Mouse (Mus musculus): ENCODE results near the gene Obox8. TPM values are rescaled to one million over a fixed set of nuclear protein-coding genes. Genes with fewer than 3 reads are reported as not detected.
A peak's percentile ranks its signal among the peaks of the same experiment; 100 is the strongest.

The Obox8 gene
- total RNA-seq (2021) (not detected), polyA plus RNA-seq (2012; rRNA removed) (not detected in 2 replicates)
- long read RNA-seq, result 0 reads

DNA sequence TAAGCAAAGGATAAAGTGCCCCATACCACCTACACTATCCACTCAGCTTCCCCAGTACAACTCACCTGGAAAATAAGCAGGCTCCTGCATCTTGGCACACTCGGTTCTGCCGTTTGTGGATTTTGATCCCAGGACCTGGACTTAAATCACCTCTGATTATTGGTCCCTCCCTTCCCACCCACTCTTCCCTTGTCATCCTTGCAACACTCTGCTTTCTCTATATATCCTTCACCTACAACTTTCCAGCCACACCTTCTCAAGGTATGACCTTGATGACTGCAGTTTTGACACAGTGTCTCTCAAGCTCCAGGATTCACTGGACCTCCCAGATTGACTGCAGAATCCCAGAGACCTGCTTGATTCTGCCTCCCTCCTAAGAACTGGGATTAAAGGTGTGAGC, at the start of gene Obox8:
Gene Obox8, minus strand, starts transcription at position 101 of the 400 bp plus-strand sequence.
- Histone ChIP-seq H3K79me2 (replicated peaks; ENCODE audit: control insufficient read depth, insufficient read depth, low read length) (no peaks in the 10 kb centered on the region), H3K27ac (no peak within 1 kb of the TSS), H3K36me3 (ENCODE audit: control insufficient read depth, insufficient read depth, low read length) (no peaks in the 10 kb centered on the region), H3K9ac (ENCODE audit: low read depth, low read length) (no peak within 1 kb of the TSS), H3K27me3 (ENCODE audit: control insufficient read depth, insufficient read depth, low read length) (no peaks in the 10 kb centered on the region), H3K4me1 (ENCODE audit: control insufficient read depth, insufficient read depth, low read length) (no peaks in the 10 kb centered on the region), H3K4me3 (no peak within 1 kb of the TSS)
- 64% methylated on average over 2 of the region's 2 CpGs for WGBS
- intact Hi-C loops (cut with DNase I), result no loop called here
- TF ChIP-seq CTCF (IDR thresholded peaks at IDR 0.05) (no peak), POLR2A (IDR thresholded peaks at IDR 0.05; ENCODE audit: insufficient read depth, low read depth, low read length) (no peak), EP300 (IDR thresholded peaks at IDR 0.05; ENCODE audit: insufficient read depth, low read depth, low read length) (no peak)
- DNase-seq, result no peak

DNA sequence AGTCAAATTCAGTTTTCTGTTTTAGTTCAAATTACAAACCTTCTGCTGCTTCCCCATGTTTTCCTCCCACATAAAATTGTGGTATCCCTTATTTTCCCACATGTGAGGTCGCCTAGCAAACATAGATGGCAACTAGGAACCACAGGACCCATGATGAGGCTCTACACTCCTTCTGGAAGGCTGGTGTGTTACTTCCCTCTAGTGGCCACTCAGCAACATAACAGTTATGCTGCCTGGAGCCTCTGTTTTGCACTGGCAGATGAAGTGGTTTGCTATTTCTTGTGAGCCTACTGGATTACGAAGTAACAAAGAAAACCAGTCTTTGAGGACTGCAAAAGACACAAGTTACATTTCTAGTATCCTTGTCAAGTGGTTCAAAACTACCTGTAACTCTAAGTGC, 16.1 kb downstream of the Obox8 start:
- H3K4me1 ChIP-seq (ENCODE audit: control insufficient read depth, insufficient read depth, low read length), result no peaks in the 10 kb centered on the region
- H3K4me3 ChIP-seq, result no peak overlapping the region
- H3K27ac ChIP-seq, result no peak overlapping the region
- peak; percentile 60 for TF ChIP-seq CTCF (IDR thresholded peaks at IDR 0.05)
- no peak for TF ChIP-seq POLR2A (IDR thresholded peaks at IDR 0.05; ENCODE audit: insufficient read depth, low read depth, low read length)
- WGBS, result 26% methylated on average over 2 of the region's 2 CpGs
- H3K27me3 ChIP-seq (ENCODE audit: control insufficient read depth, insufficient read depth, low read length), result no peaks in the 10 kb centered on the region
- no peak overlapping the region for H3K9ac ChIP-seq (ENCODE audit: low read depth, low read length)
- H3K36me3 ChIP-seq (ENCODE audit: control insufficient read depth, insufficient read depth, low read length), result no peaks in the 10 kb centered on the region
- no peak for DNase-seq
- H3K79me2 ChIP-seq (replicated peaks; ENCODE audit: control insufficient read depth, insufficient read depth, low read length), result no peaks in the 10 kb centered on the region
- intact Hi-C loops (cut with DNase I), result no loop called here

DNA sequence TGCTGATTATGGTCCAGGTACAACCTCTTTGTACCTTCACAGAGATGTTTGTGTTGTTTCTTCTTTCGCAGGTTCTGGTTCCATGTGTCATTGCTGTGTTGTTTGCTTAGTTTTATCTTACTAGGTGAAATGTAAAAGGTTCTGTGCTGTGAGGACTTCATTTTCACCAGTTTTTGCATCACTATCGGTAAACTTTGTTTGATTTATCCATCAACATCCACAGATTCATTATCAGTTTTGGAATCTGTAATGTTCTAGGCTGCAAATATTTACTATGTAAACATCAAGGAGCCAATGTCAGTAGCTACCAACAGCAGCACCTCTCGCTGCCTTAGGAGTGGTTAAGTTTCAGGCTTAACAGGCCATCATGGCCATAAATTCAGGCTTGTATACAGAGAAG, 24.7 kb downstream of the Obox8 start:
- H3K79me2 ChIP-seq (replicated peaks; ENCODE audit: control insufficient read depth, insufficient read depth, low read length), result no peaks in the 10 kb centered on the region
- WGBS, result 67% methylated on average over 3 of the region's 3 CpGs
- H3K4me1 ChIP-seq (ENCODE audit: control insufficient read depth, insufficient read depth, low read length), result no peaks in the 10 kb centered on the region
- no peaks in the 10 kb centered on the region for H3K27me3 ChIP-seq (ENCODE audit: control insufficient read depth, insufficient read depth, low read length)
- TF ChIP-seq POLR2A (IDR thresholded peaks at IDR 0.05; ENCODE audit: insufficient read depth, low read depth, low read length) (no peak), EP300 (IDR thresholded peaks at IDR 0.05; ENCODE audit: insufficient read depth, low read depth, low read length) (no peak), CTCF (IDR thresholded peaks at IDR 0.05) (no peak)
- no peak for DNase-seq
- H3K27ac ChIP-seq, result no peak overlapping the region
- H3K9ac ChIP-seq (ENCODE audit: low read depth, low read length), result no peak overlapping the region
- H3K36me3 ChIP-seq (ENCODE audit: control insufficient read depth, insufficient read depth, low read length), result no peaks in the 10 kb centered on the region
- intact Hi-C loops (cut with DNase I), result no loop called here
- no peak overlapping the region for H3K4me3 ChIP-seq

DNA sequence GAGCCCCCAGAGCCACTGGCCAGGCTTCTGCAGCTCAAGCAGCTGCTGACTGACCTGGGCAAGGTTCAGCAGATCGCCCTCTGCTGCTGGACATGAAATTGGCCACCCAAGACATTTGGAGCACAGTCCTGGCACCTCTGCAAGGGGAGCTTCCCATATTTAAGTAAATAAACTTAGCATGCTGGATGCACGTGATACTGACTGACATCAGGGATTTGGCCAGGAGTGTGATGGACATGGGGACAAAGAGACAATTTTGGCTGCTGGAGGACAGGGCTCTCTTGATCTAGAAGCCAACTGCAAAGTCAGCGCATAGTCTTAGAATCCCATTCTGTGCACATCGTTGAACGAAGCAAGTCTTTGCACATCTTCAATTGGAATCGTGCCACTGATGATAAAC, 25.8 kb downstream of the Obox8 start:
- DNase-seq, result no peak
- Histone ChIP-seq H3K27me3 (ENCODE audit: control insufficient read depth, insufficient read depth, low read length) (no peaks in the 10 kb centered on the region), H3K27ac (no peak overlapping the region), H3K4me3 (no peak overlapping the region), H3K4me1 (ENCODE audit: control insufficient read depth, insufficient read depth, low read length) (no peaks in the 10 kb centered on the region), H3K36me3 (ENCODE audit: control insufficient read depth, insufficient read depth, low read length) (no peaks in the 10 kb centered on the region), H3K79me2 (replicated peaks; ENCODE audit: control insufficient read depth, insufficient read depth, low read length) (no peaks in the 10 kb centered on the region), H3K9ac (ENCODE audit: low read depth, low read length) (no peak overlapping the region)
- WGBS, result 79% methylated on average over 6 of the region's 6 CpGs
- intact Hi-C loops (cut with DNase I), result no loop called here
- no peak for TF ChIP-seq CTCF (IDR thresholded peaks at IDR 0.05)
- no peak for TF ChIP-seq EP300 (IDR thresholded peaks at IDR 0.05; ENCODE audit: insufficient read depth, low read depth, low read length)
- TF ChIP-seq POLR2A (IDR thresholded peaks at IDR 0.05; ENCODE audit: insufficient read depth, low read depth, low read length), result no peak

Other genes with a start within 250 kb of the Obox8 start
- gene Sult2a3, start 210.5 kb downstream of the Obox8 start, total RNA-seq (2021), result not detected
- not detected in 2 replicates for gene Sult2a3, start 210.5 kb downstream of the Obox8 start, polyA plus RNA-seq (2012; rRNA removed)
- not detected for gene Sult2a6, start 78.7 kb downstream of the Obox8 start, total RNA-seq (2021)
- gene Sult2a6, start 78.7 kb downstream of the Obox8 start, polyA plus RNA-seq (2012; rRNA removed), result not detected in 2 replicates
- not detected for gene Sult2a8, start 113.2 kb upstream of the Obox8 start, total RNA-seq (2021)
- gene Sult2a8, start 113.2 kb upstream of the Obox8 start, polyA plus RNA-seq (2012; rRNA removed), result 0.12 TPM in 1 of 2 replicates, not detected in the other
- not detected for gene Sult2a7, start 160.7 kb upstream of the Obox8 start, total RNA-seq (2021)
- gene Sult2a7, start 160.7 kb upstream of the Obox8 start, polyA plus RNA-seq (2012; rRNA removed), result not detected in 2 replicates
- under 1 TPM in 1 of 2 experiments, not detected in 1; 0.16 TPM for gene Vmn1r90, start 229.9 kb upstream of the Obox8 start, total RNA-seq (2021)
- gene Vmn1r90, start 229.9 kb upstream of the Obox8 start, polyA plus RNA-seq (2012; rRNA removed), result 0.03 TPM in 1 of 2 replicates, not detected in the other

Data from heart, adult 2 months (tissue).